Mouse (Mus musculus) right cerebral cortex, adult 18-20 months (tissue): ENCODE measurements around the gene Abcb1b.
A peak's percentile ranks its signal among the peaks of the same experiment; 100 is the strongest.
"Not testable (repeated sequence)": the region's sequence is repeated elsewhere in the genome, so short reads cannot be mapped to it uniquely, and the experiment has no call there.

ENCODE experiments used
- DNase-seq: peaks from one replicate; pipeline ENCODE4 v3.0.0; 2022; ENCODE audit warnings: mixed read lengths

The Abcb1b gene

GRCm38 (mm10) chr5:8797987-8798751 is at the start of gene Abcb1b:
TSS of gene Abcb1b (plus strand) at chr5:8798147.
- peak; percentile 44 for DNase-seq

DNA sequence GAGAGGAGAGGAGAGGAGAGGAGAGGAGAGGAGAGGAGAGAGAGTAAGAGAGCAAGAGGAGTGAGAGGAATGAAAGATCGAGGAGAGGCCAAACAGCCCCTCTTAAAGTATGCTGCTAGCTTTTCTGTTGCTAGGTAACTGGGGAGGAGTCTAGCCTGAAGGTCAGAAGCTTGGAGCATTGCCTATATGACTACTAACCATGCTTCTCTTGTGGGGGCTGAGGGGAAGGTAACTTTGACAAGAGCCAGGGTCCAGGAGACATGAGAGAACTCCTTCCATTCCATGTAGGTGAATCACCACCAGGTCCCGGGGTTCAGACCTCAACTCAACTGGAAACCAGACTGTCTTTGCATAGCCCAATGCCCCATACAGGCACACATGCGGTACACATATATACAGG is 25.1 kb upstream of the Abcb1b start:
- no peak for DNase-seq

GRCm38 (mm10) chr5:8778311-8778710 is 19.6 kb upstream of the Abcb1b start:
- DNase-seq = no peak

- no peak for DNase-seq
Observed at GRCm38 (mm10) chr5:8778751-8779150, 19.2 kb upstream of the Abcb1b start.

DNA sequence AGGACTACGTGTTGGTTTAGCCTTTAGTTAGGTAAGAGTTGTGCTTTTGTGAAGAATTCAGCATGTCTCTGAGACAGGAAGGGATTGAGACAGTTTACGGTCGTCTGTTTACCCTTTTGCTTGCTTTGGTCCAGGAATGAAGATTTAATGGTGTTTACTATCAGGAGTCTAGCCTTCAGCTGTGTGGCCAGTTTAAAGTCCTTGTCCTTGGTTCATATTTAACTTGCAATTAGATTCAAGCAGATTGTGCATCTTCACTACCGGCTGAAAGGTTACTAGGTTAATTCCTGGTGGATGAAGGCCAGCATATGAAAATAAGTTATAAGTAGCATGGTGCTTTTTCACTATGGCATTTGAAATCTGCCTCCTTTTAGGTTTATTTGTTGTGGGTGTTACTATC is 5.7 kb upstream of the Abcb1b start:
- DNase-seq = no peak

GRCm38 (mm10) chr5:8798752-8799115 is 787 bp downstream of the Abcb1b start:
- DNase-seq = no peak

DNA sequence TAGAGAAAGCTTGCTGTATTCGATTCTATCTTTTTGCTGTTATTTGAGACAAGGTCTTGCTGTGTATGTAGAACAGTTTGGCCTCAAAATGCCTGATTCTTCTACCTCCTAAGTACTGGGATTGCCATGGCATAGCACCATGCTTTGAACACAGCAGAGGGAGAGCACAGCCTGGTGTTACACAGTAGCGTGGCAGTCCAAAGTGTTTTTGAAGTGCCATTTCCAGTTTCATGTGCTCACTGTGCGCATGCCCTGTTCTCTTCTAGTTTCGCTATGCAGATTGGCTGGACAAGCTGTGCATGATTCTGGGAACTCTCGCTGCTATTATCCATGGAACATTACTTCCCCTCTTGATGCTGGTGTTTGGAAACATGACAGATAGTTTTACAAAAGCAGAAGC is 7.8 kb downstream of the Abcb1b start:
- DNase-seq = no peak

DNA sequence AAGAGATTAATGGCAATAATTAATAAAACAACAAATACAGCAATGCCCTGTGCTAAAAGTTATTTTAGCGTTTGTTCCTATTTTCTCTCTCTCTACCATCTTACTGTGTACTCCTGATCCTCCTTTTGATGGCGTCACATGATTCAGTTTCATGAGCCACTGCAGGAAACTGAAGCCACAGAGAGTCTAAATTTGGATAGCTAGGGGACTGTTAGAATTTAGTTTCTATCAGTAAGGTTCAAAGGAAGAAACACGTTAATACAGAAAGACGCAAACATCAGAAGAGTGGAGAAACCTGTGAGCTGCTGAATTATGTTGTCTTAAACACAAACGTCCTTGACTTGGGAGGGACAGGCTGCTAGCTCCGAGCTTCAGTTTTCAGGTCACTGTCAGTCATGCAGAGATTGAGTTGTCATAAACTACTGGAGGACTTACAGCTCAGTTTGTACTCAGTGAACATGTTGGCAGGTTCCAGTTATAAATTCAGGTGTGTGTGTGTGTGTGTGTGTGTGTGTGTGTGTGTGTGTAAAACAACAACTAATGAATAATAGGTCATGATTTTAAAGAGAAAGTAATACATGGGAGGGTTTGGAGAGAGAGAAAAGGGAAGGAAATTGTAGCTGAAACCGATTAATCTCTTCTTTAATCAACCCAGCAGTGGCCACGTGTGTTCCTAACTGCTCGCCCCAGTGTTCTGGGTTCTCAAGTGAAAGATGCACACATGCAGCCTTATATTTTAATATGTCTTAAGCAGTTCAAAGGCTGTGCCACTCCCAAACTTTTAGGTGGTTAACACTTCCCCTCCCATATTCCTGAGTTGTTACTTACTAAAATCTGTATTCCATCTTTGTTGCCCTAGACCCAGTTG is 9.4 kb downstream of the Abcb1b start:
- DNase-seq = no peak

DNA sequence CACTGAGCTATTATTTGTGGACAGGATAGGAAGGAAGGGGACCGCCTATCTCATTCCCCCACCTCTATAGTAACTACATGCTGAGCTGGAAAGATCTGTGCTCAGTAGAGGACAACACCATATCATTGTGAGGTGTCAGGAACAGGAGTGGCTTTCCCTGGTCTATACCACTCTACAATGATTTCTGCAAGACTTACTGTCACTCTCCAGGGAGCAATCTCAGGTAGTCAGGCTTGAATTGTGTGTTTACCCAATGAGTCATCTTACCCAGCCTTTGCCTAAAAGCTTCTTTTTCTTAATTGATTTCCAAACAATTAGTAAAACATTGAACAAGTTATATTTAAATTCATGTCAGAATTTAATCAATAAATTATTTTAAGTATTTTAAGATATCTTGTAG is 15.9 kb downstream of the Abcb1b start:
- DNase-seq = no peak

GRCm38 (mm10) chr5:8819635-8820591 is 22.0 kb downstream of the Abcb1b start:
- no peak for DNase-seq

DNA sequence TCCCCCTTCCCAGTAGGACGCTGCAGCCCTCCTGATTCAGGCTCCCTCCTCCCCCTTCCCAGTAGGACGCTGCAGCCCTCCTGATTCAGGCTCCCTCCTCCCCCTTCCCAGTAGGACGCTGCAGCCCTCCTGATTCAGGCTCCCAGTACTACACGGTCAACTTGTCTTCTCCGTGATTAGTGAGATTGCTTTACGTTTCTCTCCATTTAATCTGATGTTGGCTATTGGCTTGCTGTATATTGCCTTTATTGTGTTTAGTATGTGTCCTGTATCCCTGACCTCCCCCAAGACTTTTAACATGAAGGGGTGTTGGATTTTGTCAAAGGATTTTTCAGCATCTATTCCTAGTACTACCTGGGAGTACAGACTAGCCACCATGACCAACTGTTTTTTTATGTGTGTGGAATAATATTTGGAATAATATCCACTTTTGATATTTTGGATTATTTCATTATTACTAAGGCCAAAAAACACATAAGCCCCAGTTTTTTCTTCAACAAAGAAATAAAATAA is 22.7 kb downstream of the Abcb1b start:
- DNase-seq = not testable (repeated sequence)

DNA sequence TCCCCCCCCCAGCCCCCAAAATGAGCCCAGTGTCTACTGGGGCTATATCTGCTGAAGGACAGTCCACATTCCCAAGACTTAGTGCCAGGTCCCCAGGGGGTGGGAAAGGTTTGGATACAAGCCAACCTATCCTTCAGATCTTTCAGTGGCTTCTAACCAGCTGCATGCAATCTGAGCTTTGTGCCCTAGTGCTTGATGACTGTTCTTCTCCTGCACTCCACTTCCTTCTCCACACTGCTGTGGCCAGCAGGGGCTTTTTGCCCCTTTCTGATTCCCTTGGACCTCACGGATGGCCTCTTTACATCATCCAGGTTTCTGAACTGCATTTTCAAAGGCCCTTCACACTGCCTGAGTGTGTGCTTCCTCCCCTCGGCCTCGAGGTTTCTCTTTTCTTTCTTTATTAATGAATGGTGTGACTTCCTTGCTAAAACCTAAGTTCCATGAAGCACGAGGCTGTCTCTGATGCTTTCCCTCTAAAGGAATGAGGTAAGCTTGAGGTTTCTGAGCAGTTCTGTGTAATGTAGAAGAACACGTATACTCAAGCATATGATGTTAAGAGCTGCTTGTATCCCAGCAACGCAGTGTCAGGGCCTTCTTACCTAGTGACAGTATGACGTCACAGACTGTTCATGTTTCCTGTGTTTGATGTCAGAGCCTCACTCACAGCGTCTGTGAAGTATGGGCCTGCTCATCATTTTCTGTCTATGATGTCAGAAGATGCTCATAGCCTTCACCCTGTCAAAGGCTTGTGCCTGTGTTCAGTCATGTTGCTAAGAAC is 40.9 kb downstream of the Abcb1b start:
- no peak for DNase-seq

GRCm38 (mm10) chr5:8839651-8840050 is 41.7 kb downstream of the Abcb1b start:
- DNase-seq = no peak

GRCm38 (mm10) chr5:8840887-8841286 is 42.9 kb downstream of the Abcb1b start:
- DNase-seq = peak; percentile 25

DNA sequence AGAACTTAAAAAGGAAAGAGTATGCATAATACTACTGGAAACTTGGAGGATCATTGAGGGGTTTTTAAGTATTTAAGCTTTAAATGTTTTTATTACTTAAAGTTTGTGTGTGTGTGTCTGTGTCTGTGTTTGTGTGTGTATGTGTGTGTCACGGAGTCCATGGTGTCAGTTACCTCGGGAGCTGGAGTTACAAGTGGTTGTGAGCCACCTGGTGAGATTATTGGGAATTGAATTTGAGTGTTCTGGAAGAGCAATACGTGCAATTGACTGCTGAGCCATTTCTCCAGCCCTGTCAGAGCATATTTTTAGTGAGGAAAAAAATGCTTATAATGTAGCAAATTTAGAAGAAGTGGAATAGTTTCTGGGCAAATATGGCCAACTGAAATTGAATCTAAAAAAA is 44.9 kb downstream of the Abcb1b start:
- no peak for DNase-seq

DNA sequence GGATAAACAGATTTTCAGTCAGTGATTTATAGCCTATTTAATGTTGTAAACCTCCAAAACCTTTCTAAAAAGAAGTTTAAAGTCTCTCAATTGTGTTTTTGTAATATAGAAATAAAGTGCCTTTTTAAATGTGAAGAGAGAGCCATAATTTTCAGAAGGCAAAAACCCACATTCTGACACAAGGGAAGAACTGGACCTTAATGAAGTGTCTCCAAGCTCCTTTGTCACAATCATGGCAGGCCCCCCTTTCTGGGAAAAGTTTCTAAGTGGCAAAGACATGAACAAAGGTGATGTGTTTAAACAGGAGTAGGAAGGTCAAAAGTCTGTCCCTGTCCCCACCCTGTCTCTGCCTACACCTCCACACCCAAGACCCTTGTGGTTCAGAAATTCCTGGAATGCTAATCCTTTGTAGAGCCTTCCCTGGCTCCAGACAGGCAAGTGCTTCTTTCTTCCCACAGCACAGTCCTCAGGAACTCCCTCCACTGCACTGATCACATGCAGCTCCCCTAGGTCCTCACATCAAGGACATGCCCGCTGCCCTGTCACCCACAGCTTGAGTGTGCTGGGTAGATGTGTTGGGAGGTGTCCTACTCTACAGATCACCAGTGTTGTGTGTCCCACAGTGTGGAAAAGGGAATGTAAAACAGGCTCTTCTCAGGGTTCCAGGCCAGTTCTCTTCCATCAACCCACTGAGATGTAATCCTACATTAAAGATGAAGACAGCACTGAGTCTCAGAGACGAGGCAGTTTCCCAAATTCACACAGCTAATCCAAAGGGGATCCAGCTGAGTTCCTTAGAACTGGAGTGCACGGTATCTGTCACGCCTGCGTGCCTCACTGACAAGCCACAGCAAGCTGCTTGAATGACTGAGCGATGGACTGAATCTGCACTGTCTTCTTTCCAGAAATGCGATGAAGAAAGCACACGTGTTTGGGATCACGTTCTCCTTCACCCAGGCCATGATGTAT is 50.9 kb downstream of the Abcb1b start:
- not testable (repeated sequence) for DNase-seq

DNA sequence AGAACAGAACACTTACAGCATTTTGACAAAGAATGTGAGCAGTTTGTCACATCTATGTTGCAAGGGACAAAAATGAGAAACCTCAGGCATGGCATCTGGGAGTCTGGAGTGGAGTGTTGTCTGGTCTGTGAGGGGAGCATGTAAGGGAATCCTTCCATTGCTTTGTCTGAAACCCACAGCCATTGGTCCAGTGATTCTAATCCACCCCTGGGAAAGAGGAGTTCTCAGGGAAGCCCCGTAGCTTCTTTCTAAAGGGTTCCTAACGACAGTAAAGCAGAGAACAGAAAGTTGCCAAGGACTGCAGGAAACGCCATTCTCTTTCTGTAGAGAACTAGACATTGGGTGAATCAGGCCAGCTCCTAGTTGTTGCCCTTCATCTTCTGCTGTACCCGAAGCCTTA is 52.9 kb downstream of the Abcb1b start:
- no peak for DNase-seq

GRCm38 (mm10) chr5:8857201-8857600 is 59.3 kb downstream of the Abcb1b start:
- no peak for DNase-seq

DNA sequence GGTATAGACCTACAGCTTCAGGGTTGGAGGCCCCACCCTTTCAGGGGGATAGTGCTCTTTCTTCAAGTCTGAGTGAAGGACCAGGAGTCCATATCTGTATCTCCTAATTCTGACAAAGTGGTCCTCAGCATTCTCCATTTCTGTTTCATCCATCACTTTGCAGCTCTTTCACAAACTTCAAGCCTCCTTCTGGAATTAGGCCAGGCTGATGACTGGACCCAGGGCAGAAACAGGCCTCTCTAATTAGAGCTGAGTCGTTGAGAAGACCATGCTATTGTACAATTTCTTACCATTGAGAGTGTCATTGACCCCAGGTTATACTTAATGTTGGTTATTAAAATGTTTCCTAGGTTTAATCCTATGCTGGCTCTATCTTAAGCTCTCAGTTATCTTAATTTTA is 63.9 kb downstream of the Abcb1b start:
- DNase-seq = no peak

DNA sequence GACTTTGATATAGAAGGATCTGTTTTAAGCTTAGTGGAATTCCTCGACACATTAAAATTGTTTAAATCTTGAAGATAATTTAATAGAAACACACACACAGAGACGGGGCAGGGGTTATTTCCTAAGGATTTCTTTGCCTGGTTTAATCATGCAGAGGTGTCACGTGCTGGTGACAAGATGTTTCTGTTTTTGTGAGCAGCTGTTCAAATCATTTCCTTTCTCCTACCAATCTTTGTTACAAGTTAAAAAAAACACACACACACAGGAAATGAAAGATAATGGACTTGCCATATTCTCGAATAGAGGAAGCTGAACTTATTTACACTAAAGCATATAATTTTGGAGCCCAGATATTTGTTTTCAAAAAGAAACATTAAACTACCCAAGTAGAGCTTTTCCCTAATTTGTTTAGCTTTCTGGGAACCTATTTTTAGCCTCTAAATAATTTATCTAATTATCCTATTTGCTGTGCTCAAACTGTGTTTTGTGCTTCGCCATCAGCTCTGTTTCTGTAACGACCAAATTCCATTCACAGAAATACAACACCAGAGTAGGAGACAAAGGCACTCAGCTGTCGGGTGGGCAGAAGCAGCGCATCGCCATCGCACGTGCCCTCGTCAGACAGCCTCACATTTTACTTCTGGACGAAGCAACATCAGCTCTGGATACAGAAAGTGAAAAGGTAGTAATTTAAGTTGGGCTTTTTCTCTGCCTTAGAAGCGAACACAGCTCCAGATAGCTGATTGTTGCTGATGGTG is 65.8 kb downstream of the Abcb1b start:
- no peak for DNase-seq
